Mouse (Mus musculus) kidney, adult 2 months (tissue): ENCODE measurements around the gene Cxcr5. TPM values are rescaled to one million over a fixed set of nuclear protein-coding genes. Genes with fewer than 3 reads are reported as not detected.

Experiments
- DNase-seq: peaks from one replicate; pipeline ENCODE4 v3.0.0; 2021
- H3K27ac ChIP-seq: fragments of 200-500 bp; 2 replicates; pipeline ENCODE4 v1.5.1; 2012; ENCODE audit warnings: low read depth, low read length, control low read depth, inconsistent platforms; ENCODE audit not compliant: insufficient read depth
- H3K27me3 ChIP-seq: fragments of 200-500 bp; replicated peaks from 2 replicates; pipeline ENCODE4 v1.6.1; 2012; ENCODE audit warnings: mild to moderate bottlenecking, moderate library complexity, low read length, inconsistent platforms; ENCODE audit not compliant: control insufficient read depth, insufficient read depth
- H3K36me3 ChIP-seq: fragments of 200-500 bp; 2 replicates; pipeline ENCODE4 v1.6.1; 2012; ENCODE audit warnings: mild to moderate bottlenecking, moderate library complexity, low read length, inconsistent platforms; ENCODE audit not compliant: control insufficient read depth, insufficient read depth
- H3K4me1 ChIP-seq: fragments of 200-500 bp; 2 replicates; pipeline ENCODE4 v1.6.1; 2011; ENCODE audit warnings: low read length; ENCODE audit not compliant: control insufficient read depth, insufficient read depth
- H3K4me3 ChIP-seq: fragments of 200-500 bp; 2 replicates; pipeline ENCODE4 v1.5.1; 2011; ENCODE audit warnings: mild to moderate bottlenecking, low read depth, low read length, control low read depth; ENCODE audit not compliant: insufficient read depth
- CTCF ChIP-seq: fragments of 200-500 bp; conservative IDR thresholded peaks from 2 replicates; pipeline ENCODE4 v1.5.1; 2011; ENCODE audit warnings: low read depth, mild to moderate bottlenecking, control low read depth, low read length, moderate library complexity, mixed read lengths; ENCODE audit not compliant: insufficient read depth, insufficient read length
- POLR2A ChIP-seq: fragments of 200-500 bp; IDR thresholded peaks from one replicate; pipeline ENCODE4 v1.6.1; 2011; ENCODE audit warnings: low read depth, low read length, control low read depth
- WGBS: fragments of 180-500 bp; shearing (Covaris S2); methylation state at CpG from one replicate; pipeline ENCODE4 v1.1.7; 2018; 5-methylcytosine and 5-hydroxymethylcytosine counted together
- polyA plus RNA-seq: library from polyadenylated mRNA; depleted of rRNA; stranded (reverse); fragments of >200 nt; gene quantifications from 2 replicates; pipeline ENCODE4 v1.2.3, GENCODE M21; 2012

The Cxcr5 gene
- polyA plus RNA-seq, 1 experiment, result 4.0 TPM

DNA sequence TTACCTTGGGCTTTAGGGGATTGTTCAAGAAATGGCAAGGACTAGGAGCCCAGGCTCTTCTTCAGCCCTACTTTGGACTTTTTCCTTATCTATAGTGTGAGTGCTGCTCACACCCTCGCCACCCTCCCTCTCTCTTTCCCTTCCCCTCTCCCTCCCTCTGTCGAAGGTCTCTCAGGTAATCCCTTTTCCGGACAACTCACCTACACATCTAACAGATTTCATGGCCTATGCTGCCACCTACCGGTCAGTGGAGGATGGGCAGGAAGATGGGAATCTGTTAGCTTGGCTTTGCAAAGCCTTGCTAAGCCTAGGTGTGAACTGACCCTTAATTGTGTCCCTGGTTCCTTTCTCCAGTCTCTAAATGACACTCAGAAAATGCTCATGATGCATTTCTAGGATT is 59.7 kb downstream of the Cxcr5 start:
- Histone ChIP-seq H3K4me1 (peaks cover 21% of the 10 kb centered on the region), H3K36me3 (no peaks in the 10 kb centered on the region; the same call in 1 of the 2 replicates), H3K27ac (no peak overlapping the region), H3K4me3 (no peak overlapping the region), H3K27me3 (no peaks in the 10 kb centered on the region)
- WGBS, result 4% methylated on average over 4 of the region's 4 CpGs
- TF ChIP-seq POLR2A, result no peak
- TF ChIP-seq CTCF, result peak; percentile 97
- peak; percentile 92 for DNase-seq

GRCm38 (mm10) chr9:44501206-44501879 is 60.3 kb downstream of the Cxcr5 start:
- Histone ChIP-seq H3K27ac (no peak overlapping the region), H3K4me1 (peaks cover 25% of the 10 kb centered on the region), H3K36me3 (no peaks in the 10 kb centered on the region; the same call in 1 of the 2 replicates), H3K27me3 (no peaks in the 10 kb centered on the region), H3K4me3 (no peak overlapping the region)
- no peak for TF ChIP-seq CTCF
- TF ChIP-seq POLR2A, result no peak
- DNase-seq, result no peak
- 50% methylated on average over 10 of the region's 10 CpGs for WGBS

GRCm38 (mm10) chr9:44500638-44501175 is 61.0 kb downstream of the Cxcr5 start:
- no peaks in the 10 kb centered on the region; the same call in 1 of the 2 replicates for H3K36me3 ChIP-seq
- no peak overlapping the region for H3K4me3 ChIP-seq
- H3K4me1 ChIP-seq, result peaks cover 26% of the 10 kb centered on the region
- H3K27me3 ChIP-seq, result no peaks in the 10 kb centered on the region
- TF ChIP-seq CTCF, result no peak
- no peak for TF ChIP-seq POLR2A
- no peak overlapping the region for H3K27ac ChIP-seq
- WGBS, result 58% methylated on average over 8 of the region's 8 CpGs
- no peak for DNase-seq

DNA sequence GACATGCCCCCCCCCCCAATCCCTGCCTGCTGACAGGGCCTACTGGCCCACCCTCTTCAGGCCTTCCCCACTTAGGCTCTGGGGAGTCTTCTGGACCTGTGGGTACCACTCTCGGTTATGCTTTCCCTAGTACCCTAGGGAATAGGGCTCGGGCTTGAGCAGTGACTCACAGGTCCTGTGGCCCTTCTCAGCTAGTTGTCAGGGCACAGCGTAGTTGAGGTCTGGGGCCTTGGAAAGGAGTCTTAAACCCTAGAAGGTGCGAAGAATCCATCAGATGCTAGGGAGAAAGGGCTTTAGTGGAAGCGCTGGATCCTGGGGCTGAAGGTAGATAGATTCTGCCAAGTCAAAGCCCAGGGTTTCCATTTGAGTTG is 61.5 kb downstream of the Cxcr5 start:
- peaks cover 26% of the 10 kb centered on the region for H3K4me1 ChIP-seq
- no peak overlapping the region for H3K4me3 ChIP-seq
- H3K36me3 ChIP-seq, result no peaks in the 10 kb centered on the region
- no peak overlapping the region for H3K27ac ChIP-seq
- DNase-seq, result no peak
- TF ChIP-seq CTCF, result no peak
- no peak for TF ChIP-seq POLR2A
- no peaks in the 10 kb centered on the region for H3K27me3 ChIP-seq
- WGBS, result 69% methylated on average over 5 of the region's 5 CpGs

GRCm38 (mm10) chr9:44499356-44500162 is 62.1 kb downstream of the Cxcr5 start:
- WGBS, result 24% methylated on average over 20 of the region's 20 CpGs
- H3K4me1 ChIP-seq, result peaks cover 28% of the 10 kb centered on the region
- H3K36me3 ChIP-seq, result no peaks in the 10 kb centered on the region
- peak overlapping the region; percentile 26; the same call in 1 of the 2 replicates for H3K4me3 ChIP-seq
- peak overlapping the region; percentile 40; the same call in 1 of the 2 replicates for H3K27ac ChIP-seq
- no peaks in the 10 kb centered on the region for H3K27me3 ChIP-seq
- peak; percentile 56 for DNase-seq
- TF ChIP-seq CTCF, result no peak
- no peak for TF ChIP-seq POLR2A

DNA sequence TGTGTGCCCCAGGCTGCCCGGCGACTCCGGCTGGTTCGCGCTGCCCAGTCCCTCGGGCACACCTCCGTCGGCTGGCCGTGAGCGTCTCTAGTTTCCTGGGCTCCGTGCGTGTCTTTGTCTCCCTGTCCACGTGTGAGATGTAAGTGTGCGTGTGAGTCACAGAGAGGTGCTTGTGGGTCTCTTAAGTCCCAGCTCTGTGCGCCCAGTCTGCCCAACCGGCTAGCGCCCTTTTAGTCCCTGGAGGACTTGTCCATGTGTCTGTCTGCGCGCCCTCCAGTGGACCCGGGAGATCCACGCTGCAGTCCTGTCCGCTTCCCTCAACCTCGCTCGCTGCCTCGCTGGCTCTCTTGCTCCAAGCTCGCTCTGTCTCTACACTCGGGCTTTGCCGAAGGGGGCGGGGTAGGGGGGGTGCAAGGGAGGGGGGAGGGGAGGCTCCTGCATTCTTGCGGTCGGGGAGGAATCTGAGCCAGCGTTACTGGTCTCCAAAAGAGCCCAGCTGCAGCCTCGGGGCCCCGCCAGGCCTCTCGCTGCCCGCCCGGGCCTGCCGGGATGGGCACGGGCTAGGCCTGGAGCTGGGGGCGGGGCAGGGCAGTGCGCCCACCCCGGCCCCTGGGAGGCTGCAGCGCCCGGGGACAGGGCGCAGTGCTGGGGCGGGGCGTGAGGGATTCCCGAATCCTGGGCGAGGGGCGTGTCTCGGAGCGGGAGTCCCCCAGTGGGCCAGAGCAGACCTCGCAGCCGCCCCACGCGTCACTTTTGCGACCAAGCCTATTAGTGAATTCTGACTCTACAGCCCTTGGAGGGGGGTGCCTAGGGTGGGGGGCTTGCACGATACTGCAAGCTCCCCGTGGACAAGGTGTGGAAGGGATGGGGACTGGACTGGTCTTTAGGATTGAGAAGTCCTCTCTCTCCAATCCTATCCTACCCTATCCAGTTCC is 63.0 kb downstream of the Cxcr5 start:
- TF ChIP-seq POLR2A, result no peak
- peak; percentile 65 for TF ChIP-seq CTCF
- Histone ChIP-seq H3K4me3 (peak overlapping the region; percentile 26; the same call in 1 of the 2 replicates), H3K36me3 (no peaks in the 10 kb centered on the region), H3K27ac (peak overlapping the region; percentile 40; the same call in 1 of the 2 replicates), H3K27me3 (no peaks in the 10 kb centered on the region), H3K4me1 (peaks cover 37% of the 10 kb centered on the region)
- peak; percentile 87 for DNase-seq
- WGBS, result 7% methylated on average over 59 of the region's 59 CpGs
